Mouse (Mus musculus): ENCODE results near the gene Lyg2. TPM values are rescaled to one million over a fixed set of nuclear protein-coding genes. Genes with fewer than 3 reads are reported as not detected.

Lyg2 gene
- polyA plus RNA-seq, 1 experiment, result 0.13 TPM

- peak within 1 kb of the TSS; percentile 92 for H3K27ac ChIP-seq (ENCODE audit: control insufficient read depth, insufficient read depth, low read length)
- under 1% methylated on average over 41 of the region's 41 CpGs for WGBS
- no peaks in the 10 kb centered on the region for H3K27me3 ChIP-seq (ENCODE audit: control insufficient read depth, insufficient read depth, low read length)
- H3K36me3 ChIP-seq (ENCODE audit: control insufficient read depth, insufficient read depth, low read length), result peaks cover 7% of the 10 kb centered on the region
- H3K4me3 ChIP-seq (ENCODE audit: control insufficient read depth, insufficient read depth, low read length), result peak within 1 kb of the TSS; percentile 75
- peaks cover 3% of the 10 kb centered on the region for H3K4me1 ChIP-seq (replicated peaks; ENCODE audit: control insufficient read depth, insufficient read depth, low read length)
- DNase-seq, result peak; percentile 85
- TF ChIP-seq CTCF (IDR thresholded peaks at IDR 0.05; ENCODE audit: borderline replicate concordance, control insufficient read depth, extremely low read depth, insufficient read depth, low read length, poor library complexity), result 0 out of 2 replicates have a peak, but pooled peaks have one; percentile 30
- peak; percentile 84 for TF ChIP-seq POLR2A (IDR thresholded peaks at IDR 0.05; ENCODE audit: control insufficient read depth, extremely low read depth, insufficient read depth, low read length, poor library complexity)
Measured at GRCm38 (mm10) chr1:37890025-37890652, 26.2 kb downstream of the Lyg2 start, which contains the start of the genes Mitd1 and Mrpl30. Gene Mitd1, minus strand, starts transcription at chr1:37890411. Gene Mrpl30, plus strand, starts transcription at chr1:37890477.

- TF ChIP-seq CTCF (IDR thresholded peaks at IDR 0.05; ENCODE audit: borderline replicate concordance, control insufficient read depth, extremely low read depth, insufficient read depth, low read length, poor library complexity) (no peak), POLR2A (IDR thresholded peaks at IDR 0.05; ENCODE audit: control insufficient read depth, extremely low read depth, insufficient read depth, low read length, poor library complexity) (no peak)
- H3K36me3 ChIP-seq (ENCODE audit: control insufficient read depth, insufficient read depth, low read length), result peaks cover 9% of the 10 kb centered on the region
- H3K27ac ChIP-seq (ENCODE audit: control insufficient read depth, insufficient read depth, low read length), result peak overlapping the region; percentile 92
- WGBS, result 84% methylated on average over 7 of the region's 7 CpGs
- H3K27me3 ChIP-seq (ENCODE audit: control insufficient read depth, insufficient read depth, low read length), result no peaks in the 10 kb centered on the region
- H3K4me3 ChIP-seq (ENCODE audit: control insufficient read depth, insufficient read depth, low read length), result no peak overlapping the region
- DNase-seq, result no peak
- H3K4me1 ChIP-seq (replicated peaks; ENCODE audit: control insufficient read depth, insufficient read depth, low read length), result peaks cover 3% of the 10 kb centered on the region
Measured at GRCm38 (mm10) chr1:37889206-37889605, 27.1 kb downstream of the Lyg2 start.

GRCm38 (mm10) chr1:37884451-37884850 is 31.8 kb downstream of the Lyg2 start:
- WGBS, result 94% methylated on average over 4 of the region's 4 CpGs

GRCm38 (mm10) chr1:37883411-37883810 is 32.9 kb downstream of the Lyg2 start:
- Histone ChIP-seq H3K4me3 (ENCODE audit: control insufficient read depth, insufficient read depth, low read length) (no peak overlapping the region), H3K36me3 (ENCODE audit: control insufficient read depth, insufficient read depth, low read length) (peaks cover 65% of the 10 kb centered on the region), H3K27ac (ENCODE audit: control insufficient read depth, insufficient read depth, low read length) (no peak overlapping the region), H3K4me1 (replicated peaks; ENCODE audit: control insufficient read depth, insufficient read depth, low read length) (no peaks in the 10 kb centered on the region; the same call in 1 of the 2 replicates), H3K27me3 (ENCODE audit: control insufficient read depth, insufficient read depth, low read length) (no peaks in the 10 kb centered on the region)
- TF ChIP-seq POLR2A (IDR thresholded peaks at IDR 0.05; ENCODE audit: control insufficient read depth, extremely low read depth, insufficient read depth, low read length, poor library complexity) (no peak), CTCF (IDR thresholded peaks at IDR 0.05; ENCODE audit: borderline replicate concordance, control insufficient read depth, extremely low read depth, insufficient read depth, low read length, poor library complexity) (no peak)
- WGBS, result 91% methylated on average over 4 of the region's 4 CpGs
- DNase-seq, result no peak

More at GRCm38 (mm10) chr1:37884451-37884850, 31.8 kb downstream of the Lyg2 start:
- Histone ChIP-seq H3K4me3 (ENCODE audit: control insufficient read depth, insufficient read depth, low read length) (no peak overlapping the region), H3K27me3 (ENCODE audit: control insufficient read depth, insufficient read depth, low read length) (no peaks in the 10 kb centered on the region), H3K27ac (ENCODE audit: control insufficient read depth, insufficient read depth, low read length) (no peak overlapping the region), H3K36me3 (ENCODE audit: control insufficient read depth, insufficient read depth, low read length) (peaks cover 55% of the 10 kb centered on the region), H3K4me1 (replicated peaks; ENCODE audit: control insufficient read depth, insufficient read depth, low read length) (peaks cover 3% of the 10 kb centered on the region)
- no peak for TF ChIP-seq POLR2A (IDR thresholded peaks at IDR 0.05; ENCODE audit: control insufficient read depth, extremely low read depth, insufficient read depth, low read length, poor library complexity)
- no peak for TF ChIP-seq CTCF (IDR thresholded peaks at IDR 0.05; ENCODE audit: borderline replicate concordance, control insufficient read depth, extremely low read depth, insufficient read depth, low read length, poor library complexity)
- DNase-seq, result no peak

GRCm38 (mm10) chr1:37877736-37878460 is 38.4 kb downstream of the Lyg2 start:
- DNase-seq, result no peak
- Histone ChIP-seq H3K27me3 (ENCODE audit: control insufficient read depth, insufficient read depth, low read length) (no peaks in the 10 kb centered on the region), H3K27ac (ENCODE audit: control insufficient read depth, insufficient read depth, low read length) (no peak overlapping the region), H3K4me3 (ENCODE audit: control insufficient read depth, insufficient read depth, low read length) (no peak overlapping the region), H3K36me3 (ENCODE audit: control insufficient read depth, insufficient read depth, low read length) (peaks cover 56% of the 10 kb centered on the region), H3K4me1 (replicated peaks; ENCODE audit: control insufficient read depth, insufficient read depth, low read length) (no peaks in the 10 kb centered on the region)
- no peak for TF ChIP-seq CTCF (IDR thresholded peaks at IDR 0.05; ENCODE audit: borderline replicate concordance, control insufficient read depth, extremely low read depth, insufficient read depth, low read length, poor library complexity)
- no peak for TF ChIP-seq POLR2A (IDR thresholded peaks at IDR 0.05; ENCODE audit: control insufficient read depth, extremely low read depth, insufficient read depth, low read length, poor library complexity)
- 91% methylated on average over 13 of the region's 13 CpGs for WGBS

- DNase-seq, result no peak
- H3K36me3 ChIP-seq (ENCODE audit: control insufficient read depth, insufficient read depth, low read length), result peaks cover 11% of the 10 kb centered on the region
- 89% methylated on average over 4 of the region's 4 CpGs for WGBS
- H3K27ac ChIP-seq (ENCODE audit: control insufficient read depth, insufficient read depth, low read length), result no peak overlapping the region
- H3K4me3 ChIP-seq (ENCODE audit: control insufficient read depth, insufficient read depth, low read length), result no peak overlapping the region
- H3K27me3 ChIP-seq (ENCODE audit: control insufficient read depth, insufficient read depth, low read length), result no peaks in the 10 kb centered on the region
- no peak for TF ChIP-seq CTCF (IDR thresholded peaks at IDR 0.05; ENCODE audit: borderline replicate concordance, control insufficient read depth, extremely low read depth, insufficient read depth, low read length, poor library complexity)
- TF ChIP-seq POLR2A (IDR thresholded peaks at IDR 0.05; ENCODE audit: control insufficient read depth, extremely low read depth, insufficient read depth, low read length, poor library complexity), result no peak
- peaks cover 3% of the 10 kb centered on the region for H3K4me1 ChIP-seq (replicated peaks; ENCODE audit: control insufficient read depth, insufficient read depth, low read length)
Measured at GRCm38 (mm10) chr1:37873157-37873556, 43.1 kb downstream of the Lyg2 start.
